Mouse (Mus musculus) lung, postnatal 0 days (tissue): ENCODE results near the gene Prokr2.

ENCODE experiments used
- CTCF ChIP-seq: IDR thresholded peaks from 2 replicates; pipeline ENCODE4 v1.5.1; 2016; ENCODE audit warnings: antibody characterized with exemption, mild to moderate bottlenecking
- EP300 ChIP-seq: IDR thresholded peaks from 2 replicates; pipeline ENCODE4 v1.6.1; 2016; ENCODE audit warnings: antibody characterized with exemption, mild to moderate bottlenecking, control low read depth

DNA sequence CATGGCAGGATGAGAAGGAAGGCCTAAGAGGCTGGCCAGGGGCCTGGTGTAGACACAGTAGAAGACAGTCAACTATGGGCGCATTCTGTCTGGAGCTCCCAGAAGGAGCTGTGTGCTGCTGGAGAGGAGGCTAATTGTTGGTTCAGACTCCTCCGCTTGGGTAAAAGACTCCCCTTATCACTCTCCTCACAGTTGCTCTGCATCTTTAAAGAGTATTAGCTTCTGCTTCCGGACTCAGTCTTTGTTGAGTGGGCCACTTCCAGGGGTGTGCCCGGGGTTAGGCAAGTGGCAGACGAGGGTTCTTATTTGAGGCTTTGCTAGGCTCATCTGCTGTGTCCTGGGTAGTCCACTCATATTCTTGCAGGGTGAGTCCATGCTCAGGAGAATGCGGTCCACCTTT lies 76.4 kb downstream of the Prokr2 start:
- no peak for TF ChIP-seq CTCF
- no peak for TF ChIP-seq EP300
